Mouse (Mus musculus) limb, embryonic 14.5 days (tissue): ENCODE results near the gene Cdc37. TPM values are rescaled to one million over a fixed set of nuclear protein-coding genes. Genes with fewer than 3 reads are reported as not detected.
A peak's percentile ranks its signal among the peaks of the same experiment; 100 is the strongest.

Experiments
- ATAC-seq: fragments of 200-750 bp; cut with Nextera tagmentation; 2 replicates; pipeline ENCODE4 v1.8.0; 2017; ENCODE audit warnings: low read depth, moderate number of reproducible peaks, moderate TSS enrichment; ENCODE audit not compliant: low FRiP score
- DNase-seq: peaks from one replicate; pipeline ENCODE4 v3.0.0-alpha.2; 2015; ENCODE audit warnings: low spot score
- H3K27ac ChIP-seq: fragments of 300-500 bp; sonication (generic); replicated peaks from 2 replicates; pipeline ENCODE4 v1.5.1; 2014; ENCODE audit warnings: low read depth, mild to moderate bottlenecking, low read length, moderate library complexity, mixed read lengths
- H3K27me3 ChIP-seq: fragments of 300-500 bp; sonication (generic); 2 replicates; pipeline ENCODE4 v1.6.1; 2014; ENCODE audit warnings: low read length, mixed read lengths; ENCODE audit not compliant: control insufficient read depth, insufficient read depth
- H3K36me3 ChIP-seq: fragments of 300-500 bp; sonication (generic); 2 replicates; pipeline ENCODE4 v1.6.1; 2014; ENCODE audit warnings: mild to moderate bottlenecking, low read length, moderate library complexity, mixed read lengths; ENCODE audit not compliant: control insufficient read depth, insufficient read depth
- H3K4me1 ChIP-seq: fragments of 300-500 bp; sonication (generic); 2 replicates; pipeline ENCODE4 v1.6.1; 2014; ENCODE audit warnings: antibody characterized with exemption, low read length, mixed read lengths; ENCODE audit not compliant: control insufficient read depth, insufficient read depth
- H3K4me2 ChIP-seq: fragments of 300-500 bp; sonication (generic); replicated peaks from 2 replicates; pipeline ENCODE4 v1.6.1; 2014; ENCODE audit warnings: low read depth, mild to moderate bottlenecking, low read length, moderate library complexity; ENCODE audit not compliant: severe bottlenecking
- H3K4me3 ChIP-seq: fragments of 300-500 bp; sonication (generic); replicated peaks from 2 replicates; pipeline ENCODE4 v1.5.1; 2014; ENCODE audit warnings: low read length
- H3K9ac ChIP-seq: fragments of 300-500 bp; sonication (generic); 2 replicates; pipeline ENCODE4 v1.6.1; 2014; ENCODE audit warnings: mild to moderate bottlenecking, low read depth, low read length, moderate library complexity; ENCODE audit not compliant: severe bottlenecking
- H3K9me3 ChIP-seq: fragments of 300-500 bp; sonication (generic); 2 replicates; pipeline ENCODE4 v1.6.1; 2016; ENCODE audit warnings: low read length; ENCODE audit not compliant: control insufficient read depth
- POLR2A ChIP-seq: fragments of 200-500 bp; IDR thresholded peaks from 2 replicates; pipeline ENCODE4 v1.8.0; 2012; ENCODE audit warnings: inconsistent platforms, mild to moderate bottlenecking, moderate library complexity, borderline replicate concordance; ENCODE audit not compliant: insufficient read depth, insufficient read length; ENCODE audit errors: extremely low read depth
- WGBS: fragments of 180-500 bp; shearing (Covaris S2); extraction: QIAGEN DNeasy Blood & Tissue Kit; methylation state at CpG from one replicate; pipeline ENCODE4 v1.1.7; 2014; 5-methylcytosine and 5-hydroxymethylcytosine counted together
- polyA plus RNA-seq, 2 experiments: library from polyadenylated mRNA; depleted of rRNA in 1 of 2; stranded (reverse) in 1 of 2; unstranded in 1 of 2; fragments of >200 nt; fragmentation: Nextera tagmentation in 1 of 2; extraction: Ambion mirVana in 1 of 2; gene quantifications; 2 replicates each; pipeline versions ENCODE4 v1.2.1 to v1.2.3; 2012 to 2014

The Cdc37 gene
- polyA plus RNA-seq, 2 experiments: 257 to 292 TPM

DNA sequence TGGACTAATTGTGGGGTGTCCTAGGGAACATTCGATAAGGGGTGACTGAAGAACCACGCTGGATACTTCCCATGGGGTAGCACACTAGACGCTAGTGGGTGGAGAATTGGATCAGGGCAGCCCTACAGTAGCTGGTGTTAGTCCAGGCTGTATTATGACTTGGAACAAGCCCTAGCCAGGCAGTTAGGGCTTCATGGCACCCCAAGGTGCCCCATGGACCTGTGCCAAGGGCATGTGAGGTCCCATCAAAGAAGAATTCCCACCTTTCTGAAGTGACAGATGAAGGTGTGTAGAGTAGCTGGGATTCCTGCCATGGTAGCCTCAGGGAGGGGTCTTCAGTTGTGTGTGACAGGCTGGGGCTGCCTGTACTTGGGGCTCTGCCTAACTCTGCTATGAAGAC, 16.7 kb upstream of the Cdc37 start:
- no peaks in the 10 kb centered on the region for H3K9me3 ChIP-seq
- H3K4me2 ChIP-seq: peak overlapping the region; percentile 86
- ATAC-seq (no peak), DNase-seq (no peak)
- peak overlapping the region; percentile 49 for H3K4me3 ChIP-seq
- no peak for TF ChIP-seq POLR2A
- no peaks in the 10 kb centered on the region for H3K36me3 ChIP-seq
- peaks cover 32% of the 10 kb centered on the region for H3K4me1 ChIP-seq
- WGBS: 31% methylated on average over 3 of the region's 3 CpGs
- peaks cover 50% of the 10 kb centered on the region for H3K27me3 ChIP-seq
- no peak overlapping the region for H3K9ac ChIP-seq
- H3K27ac ChIP-seq: no peak overlapping the region

DNA sequence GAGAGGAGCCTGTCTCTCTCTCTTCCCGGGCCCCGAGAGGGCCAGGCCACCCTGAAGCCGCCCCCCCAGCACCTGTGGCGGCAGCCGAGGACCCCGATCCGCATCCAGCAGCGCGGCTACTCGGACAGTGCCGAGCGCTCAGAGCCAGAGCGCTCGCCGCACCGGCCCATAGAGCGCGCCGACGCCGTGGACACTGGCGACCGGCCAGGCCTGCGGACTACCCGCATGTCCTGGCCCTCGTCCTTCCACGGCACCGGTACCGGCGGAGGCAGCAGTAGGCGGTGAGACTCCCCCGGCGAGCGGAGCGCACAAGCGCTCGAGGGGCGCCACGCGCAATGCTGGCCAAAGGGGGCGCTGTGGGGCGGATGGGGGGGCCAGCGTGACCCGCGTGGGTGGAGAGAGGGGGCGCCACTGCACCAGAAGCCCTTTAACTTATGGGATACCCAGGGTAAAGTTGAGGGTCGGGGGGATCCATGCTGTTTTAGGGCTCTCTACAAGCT, 16.2 kb upstream of the Cdc37 start:
- Histone ChIP-seq H3K36me3 (no peaks in the 10 kb centered on the region), H3K9ac (peak overlapping the region; percentile 48), H3K27me3 (peaks cover 50% of the 10 kb centered on the region), H3K4me3 (peak overlapping the region; percentile 49), H3K4me1 (peaks cover 32% of the 10 kb centered on the region), H3K4me2 (peak overlapping the region; percentile 86), H3K27ac (no peak overlapping the region), H3K9me3 (no peaks in the 10 kb centered on the region)
- no peak for ATAC-seq
- no peak for TF ChIP-seq POLR2A
- DNase-seq: no peak
- 1% methylated on average over 30 of the region's 47 CpGs for WGBS

DNA sequence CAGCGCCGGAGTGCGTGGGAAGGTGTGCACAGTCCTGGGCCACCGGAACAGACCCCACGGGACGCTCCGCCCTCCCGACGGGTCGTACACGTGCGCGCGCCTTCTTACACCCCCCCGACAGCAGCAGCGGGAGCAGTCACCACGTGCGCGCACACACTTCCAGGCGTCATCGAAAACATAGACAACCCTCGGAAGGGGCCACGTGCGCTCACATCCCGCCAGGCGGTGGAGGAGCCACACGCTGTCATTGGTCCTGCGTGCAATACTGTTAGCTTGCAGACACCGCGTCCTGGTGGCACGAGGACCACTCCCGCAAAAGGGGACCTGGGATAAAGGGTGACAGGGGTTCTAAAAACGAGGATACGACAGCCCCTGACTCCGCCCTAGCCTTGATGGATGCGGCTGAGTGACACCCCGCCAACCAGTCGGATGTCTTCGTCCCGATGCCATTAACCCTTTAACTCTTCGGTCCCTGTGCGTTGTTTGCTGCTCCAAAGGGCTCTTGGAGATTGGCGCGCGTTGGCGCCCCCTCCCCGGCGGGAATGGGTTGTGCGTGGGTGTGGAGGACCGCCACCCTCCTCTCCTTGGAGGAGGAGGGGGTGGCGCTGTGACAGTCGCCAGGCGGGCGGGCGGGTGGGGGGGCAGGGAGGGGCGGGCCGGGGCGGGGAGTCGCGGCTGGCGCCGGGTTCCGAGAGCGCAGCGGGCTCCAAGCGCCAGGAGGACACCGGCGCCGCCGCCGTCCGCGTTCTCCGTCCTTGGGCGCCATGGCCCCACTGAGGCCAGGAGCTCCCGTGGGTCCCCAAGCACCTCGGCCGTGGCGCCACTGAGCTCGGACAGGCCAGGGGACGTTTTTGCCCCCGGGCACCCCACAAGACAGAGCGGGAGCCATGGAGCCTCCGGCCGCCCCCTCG, 15.5 kb upstream of the Cdc37 start, which contains the start of gene Pde4a:
Gene Pde4a, plus strand, starts transcription at position 674 of the 911 bp plus-strand sequence.
- Histone ChIP-seq H3K4me1 (peaks cover 32% of the 10 kb centered on the region), H3K4me3 (peak within 1 kb of the TSS; percentile 49), H3K9me3 (no peaks in the 10 kb centered on the region), H3K9ac (peak within 1 kb of the TSS; percentile 48), H3K27me3 (peaks cover 54% of the 10 kb centered on the region), H3K36me3 (no peaks in the 10 kb centered on the region), H3K27ac (no peak within 1 kb of the TSS), H3K4me2 (peak within 1 kb of the TSS; percentile 86)
- DNase-seq: peak; percentile 30
- WGBS: 4% methylated on average over 49 of the region's 86 CpGs
- no peak for ATAC-seq
- TF ChIP-seq POLR2A: no peak

DNA sequence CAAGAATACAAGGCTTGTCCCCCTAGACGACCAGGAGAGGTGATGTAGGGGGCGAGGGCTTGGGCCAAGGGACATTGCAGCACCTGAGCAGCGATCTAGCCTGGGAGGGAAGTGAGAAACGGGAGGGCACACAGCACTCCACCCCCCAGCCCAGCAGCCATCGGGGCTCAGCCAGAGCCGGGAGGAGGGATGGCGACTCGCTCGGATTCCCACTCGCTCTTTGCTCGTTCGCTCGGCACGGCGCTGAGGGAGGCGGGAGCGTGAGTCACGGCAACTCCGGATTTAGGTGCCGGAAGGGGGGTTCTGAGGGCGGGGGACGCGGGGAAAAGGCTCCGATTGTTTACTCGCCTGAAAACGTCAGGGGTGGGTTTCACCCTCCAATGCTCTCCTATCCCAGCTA, 14.3 kb upstream of the Cdc37 start:
- 2% methylated on average over 26 of the region's 26 CpGs for WGBS
- DNase-seq (no peak), ATAC-seq (no peak)
- H3K27ac ChIP-seq: no peak overlapping the region
- H3K4me2 ChIP-seq: peak overlapping the region; percentile 31
- H3K36me3 ChIP-seq: no peaks in the 10 kb centered on the region
- no peak overlapping the region for H3K9ac ChIP-seq
- peaks cover 54% of the 10 kb centered on the region for H3K27me3 ChIP-seq
- H3K4me1 ChIP-seq: peaks cover 32% of the 10 kb centered on the region
- peak overlapping the region; percentile 24 for H3K4me3 ChIP-seq
- H3K9me3 ChIP-seq: no peaks in the 10 kb centered on the region
- TF ChIP-seq POLR2A: no peak

DNA sequence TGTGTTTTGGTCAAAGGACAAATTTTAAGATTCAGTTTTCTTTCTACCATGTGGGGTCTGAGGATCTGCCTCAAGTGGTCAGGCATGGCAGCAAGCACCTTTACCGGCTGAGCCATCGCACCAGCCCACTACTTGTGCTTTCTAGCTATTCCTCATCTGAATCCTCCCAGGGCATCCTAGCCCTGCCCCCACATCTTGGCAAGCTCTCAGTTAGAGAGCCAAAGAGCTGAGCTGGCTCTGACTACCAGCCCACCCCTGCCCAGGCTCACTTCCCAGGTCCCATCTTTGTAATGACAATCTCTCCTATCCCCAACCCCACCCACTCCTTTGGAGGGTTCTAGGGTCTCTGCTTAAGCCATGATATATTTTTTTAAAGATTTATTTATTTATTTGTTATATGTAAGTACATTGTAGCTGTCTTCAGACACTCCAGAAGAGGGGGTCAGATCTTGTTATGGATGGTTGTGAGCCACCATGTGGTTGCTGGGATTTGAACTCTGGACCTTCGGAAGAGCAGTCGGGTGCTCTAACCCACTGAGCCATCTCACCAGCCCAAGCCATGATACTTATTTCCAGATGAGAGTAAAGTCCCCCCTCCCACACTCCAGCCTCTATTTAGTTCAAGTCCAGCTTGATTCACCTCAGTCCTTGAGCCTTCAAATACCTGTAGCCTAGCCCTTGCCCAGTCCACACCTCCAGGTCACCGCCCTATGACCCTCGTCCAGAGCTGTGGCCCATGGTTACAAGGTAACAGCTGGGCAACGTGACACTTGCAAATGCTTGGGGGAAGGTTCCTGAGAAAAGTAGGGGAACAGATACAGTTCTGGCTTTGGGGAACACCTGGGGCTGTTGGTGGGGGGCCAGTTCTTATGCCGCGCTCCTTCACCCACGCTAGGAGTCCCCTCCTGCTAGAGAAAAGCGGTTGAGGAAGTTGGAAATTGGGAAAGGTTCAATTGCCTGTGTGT, 13.6 kb upstream of the Cdc37 start:
- Histone ChIP-seq H3K36me3 (no peaks in the 10 kb centered on the region), H3K9ac (no peak overlapping the region), H3K4me1 (peaks cover 29% of the 10 kb centered on the region), H3K4me3 (peak overlapping the region; percentile 24; the same call in 1 of the 2 replicates), H3K4me2 (peak overlapping the region; percentile 31; the same call in 1 of the 2 replicates), H3K27ac (no peak overlapping the region), H3K27me3 (peaks cover 54% of the 10 kb centered on the region), H3K9me3 (no peaks in the 10 kb centered on the region)
- WGBS: 39% methylated on average over 11 of the region's 11 CpGs
- ATAC-seq (no peak), DNase-seq (no peak)
- no peak for TF ChIP-seq POLR2A
